Comparison of ENCODE assay signal across 10 mouse cellular contexts in the genomic region with DNA sequence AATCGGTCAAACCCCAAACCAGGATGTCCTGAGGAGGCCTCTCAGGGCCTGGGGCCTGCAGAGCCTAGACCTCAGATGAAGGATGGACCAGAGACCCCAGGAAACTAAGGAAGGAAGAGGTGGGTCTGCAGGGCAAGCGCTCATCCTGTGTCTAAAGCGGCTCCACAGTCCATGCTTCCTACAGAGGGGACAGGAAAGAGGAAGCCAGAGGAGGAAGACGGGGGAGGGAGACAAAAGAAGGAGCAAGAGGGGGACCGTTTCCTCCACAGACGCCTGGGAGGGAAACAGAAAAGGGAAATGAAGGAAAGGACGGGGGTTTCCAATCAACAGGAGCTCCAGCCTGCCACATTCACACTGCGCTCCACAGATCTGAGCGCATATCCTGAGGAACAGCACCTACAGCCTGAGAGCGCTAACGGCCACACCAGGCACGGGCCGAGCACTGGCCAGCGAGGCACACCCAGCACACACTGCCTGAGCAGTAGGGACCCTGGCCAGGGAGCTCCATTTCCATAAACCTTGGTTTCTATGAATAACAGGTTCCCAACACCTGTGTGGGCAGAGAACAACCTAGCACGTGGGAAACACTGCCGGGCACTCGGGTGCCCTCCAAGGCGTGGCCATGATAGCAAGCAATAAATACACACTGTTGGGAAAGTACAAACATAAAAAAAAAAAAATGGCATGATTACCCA.
DNase-seq lines count a peak whose midpoint lies in the region; ATAC-seq and TF ChIP-seq lines count a peak whose summit lies in the region.
"Had no signal": no experiment of that assay in that cellular context is flagged by ENCODE, and none has a peak within 500 bp of the region (broad histone marks: within the 10 kb centered on the region; RNA-seq: fewer than 3 reads in every experiment).

No protein-coding gene starts in this region.

- no peaks in the 10 kb centered on the region; the same call in 1 of the 2 replicates for H3K4me1 ChIP-seq in lung, embryonic 16.5 days (replicated peaks; ENCODE audit: control insufficient read depth, insufficient read depth, low read length)
- peaks cover 2% of the 10 kb centered on the region; the same call in 1 of the 2 replicates for H3K4me1 ChIP-seq in lung, adult 2 months (ENCODE audit: control insufficient read depth, insufficient read depth, low read length)
- H3K4me1 ChIP-seq in heart, embryonic 15.5 days (replicated peaks): peaks cover 12% of the 10 kb centered on the region
- H3K4me1 ChIP-seq in limb, embryonic 12.5 days (replicated peaks): no peaks in the 10 kb centered on the region
- peaks cover 7% of the 10 kb centered on the region; the same call in 1 of the 2 replicates for H3K4me1 ChIP-seq in stomach, embryonic 15.5 days

- H3K9ac ChIP-seq in lung, embryonic 16.5 days (ENCODE audit: low read length): no peak overlapping the region
- no peak overlapping the region for H3K9ac ChIP-seq in heart, embryonic 15.5 days
- H3K9ac ChIP-seq in limb, embryonic 12.5 days (replicated peaks): no peak overlapping the region
- no peak overlapping the region for H3K9ac ChIP-seq in stomach, embryonic 15.5 days

- TF ChIP-seq POLR2A in lung, adult 2 months (IDR thresholded peaks at IDR 0.05; ENCODE audit: borderline replicate concordance, extremely low read depth, low read depth, low read length): no peak

- ATAC-seq in lung, embryonic 16.5 days (ENCODE audit: low read depth): peak; percentile 85
- ATAC-seq in heart, embryonic 15.5 days (replicated peaks; ENCODE audit: insufficient number of reproducible peaks, insufficient read depth, low FRiP score, low read depth): peak; percentile 55; the same call in 1 of the 2 replicates
- no peak for ATAC-seq in limb, embryonic 12.5 days (ENCODE audit: insufficient number of reproducible peaks, insufficient read depth, low FRiP score, low TSS enrichment, low read depth)
- peak; percentile 40; the same call in 1 of the 2 replicates for ATAC-seq in stomach, embryonic 15.5 days (ENCODE audit: insufficient read depth, low FRiP score, low read depth)
- ATAC-seq: midbrain, embryonic 16.5 days had no signal

- no peaks in the 10 kb centered on the region for H3K9me3 ChIP-seq in lung, embryonic 16.5 days (ENCODE audit: control insufficient read depth, low read length)
- no peaks in the 10 kb centered on the region for H3K9me3 ChIP-seq in heart, embryonic 15.5 days (replicated peaks)
- 0 out of 2 replicates have a peak, but pooled peaks cover 9% of the 10 kb centered on the region for H3K9me3 ChIP-seq in limb, embryonic 12.5 days
- H3K9me3 ChIP-seq in stomach, embryonic 15.5 days: no peaks in the 10 kb centered on the region

- no peak for TF ChIP-seq CTCF in lung, adult 2 months (IDR thresholded peaks at IDR 0.05; ENCODE audit: insufficient read depth, low read length)

- WGBS in lung, embryonic 16.5 days: 62% methylated on average over 18 of the region's 18 CpGs
- WGBS in lung, adult 2 months: 43% methylated on average over 18 of the region's 18 CpGs
- 77% methylated on average over 18 of the region's 18 CpGs for WGBS in heart, embryonic 15.5 days
- 75% methylated on average over 18 of the region's 18 CpGs for WGBS in limb, embryonic 12.5 days
- 67% methylated on average over 18 of the region's 18 CpGs for WGBS in stomach, embryonic 15.5 days

- no peak overlapping the region for H3K4me3 ChIP-seq in lung, embryonic 16.5 days (ENCODE audit: low read length)
- no peak overlapping the region for H3K4me3 ChIP-seq in lung, adult 2 months (replicated peaks; ENCODE audit: extremely low read depth, low read depth, low read length)
- no peak overlapping the region for H3K4me3 ChIP-seq in heart, embryonic 15.5 days
- no peak overlapping the region for H3K4me3 ChIP-seq in limb, embryonic 12.5 days (replicated peaks)
- no peak overlapping the region for H3K4me3 ChIP-seq in stomach, embryonic 15.5 days (replicated peaks)

- peak overlapping the region; percentile 47 for H3K27ac ChIP-seq in lung, embryonic 16.5 days (ENCODE audit: low read length)
- peak overlapping the region; percentile 50 for H3K27ac ChIP-seq in heart, embryonic 15.5 days
- H3K27ac ChIP-seq in limb, embryonic 12.5 days: 0 out of 2 replicates have a peak overlapping the region, but pooled peaks have one; percentile 37
- H3K27ac ChIP-seq in stomach, embryonic 15.5 days: peak overlapping the region; percentile 36

- DNase-seq in lung, adult 2 months: no peak
- no peak for DNase-seq in gastrocnemius, postnatal 36 days
- no peak for DNase-seq in right cerebral cortex, postnatal 4 days
- DNase-seq in gastrocnemius, postnatal 25 days: no peak
- DNase-seq: adrenal gland, postnatal 25 days had no signal

- H3K36me3 ChIP-seq in lung, embryonic 16.5 days (ENCODE audit: control insufficient read depth, insufficient read depth, low read length): no peaks in the 10 kb centered on the region
- H3K36me3 ChIP-seq in heart, embryonic 15.5 days: no peaks in the 10 kb centered on the region
- H3K36me3 ChIP-seq in limb, embryonic 12.5 days: peaks cover 45% of the 10 kb centered on the region
- H3K36me3 ChIP-seq in stomach, embryonic 15.5 days: no peaks in the 10 kb centered on the region

- H3K4me2 ChIP-seq in lung, embryonic 16.5 days (ENCODE audit: low read depth, low read length): no peak overlapping the region
- no peak overlapping the region for H3K4me2 ChIP-seq in heart, embryonic 15.5 days
- H3K4me2 ChIP-seq in limb, embryonic 12.5 days: no peak overlapping the region
- H3K4me2 ChIP-seq in stomach, embryonic 15.5 days: no peak overlapping the region

- intact Hi-C loops in gastrocnemius, postnatal 36 days (cut with DNase I): no loop called here

- H3K27me3 ChIP-seq in lung, embryonic 16.5 days (ENCODE audit: control insufficient read depth, insufficient read depth, low read depth, low read length): no peaks in the 10 kb centered on the region
- H3K27me3 ChIP-seq in heart, embryonic 15.5 days: no peaks in the 10 kb centered on the region
- no peaks in the 10 kb centered on the region for H3K27me3 ChIP-seq in limb, embryonic 12.5 days
- no peaks in the 10 kb centered on the region for H3K27me3 ChIP-seq in stomach, embryonic 15.5 days (replicated peaks)
